Mouse (Mus musculus) embryonic facial prominence, embryonic 15.5 days (tissue): Measurements from ENCODE around the gene Supt5. TPM values are rescaled to one million over a fixed set of nuclear protein-coding genes. Genes with fewer than 3 reads are reported as not detected.
A peak's percentile ranks its signal among the peaks of the same experiment; 100 is the strongest.

Source experiments
- ATAC-seq: fragments of 200-750 bp; cut with Nextera tagmentation; 2 replicates; pipeline ENCODE4 v1.8.0; 2017; ENCODE audit warnings: low read depth, moderate TSS enrichment; ENCODE audit not compliant: insufficient number of reproducible peaks, low FRiP score, low TSS enrichment
- H3K27ac ChIP-seq: fragments of 300-500 bp; sonication (generic); replicated peaks from 2 replicates; pipeline ENCODE4 v1.5.1; 2015; ENCODE audit warnings: mild to moderate bottlenecking, inconsistent platforms
- H3K27me3 ChIP-seq: fragments of 300-500 bp; sonication (generic); 2 replicates; pipeline ENCODE4 v1.6.1; 2015; ENCODE audit warnings: inconsistent platforms
- H3K36me3 ChIP-seq: fragments of 300-500 bp; sonication (generic); 2 replicates; pipeline ENCODE4 v1.6.1; 2015; ENCODE audit warnings: mild to moderate bottlenecking, inconsistent platforms
- H3K4me1 ChIP-seq: fragments of 300-500 bp; sonication (generic); 2 replicates; pipeline ENCODE4 v1.6.1; 2015; ENCODE audit warnings: inconsistent platforms
- H3K4me2 ChIP-seq: fragments of 300-500 bp; sonication (generic); replicated peaks from 2 replicates; pipeline ENCODE4 v1.6.1; 2015; ENCODE audit warnings: mild to moderate bottlenecking, inconsistent platforms
- H3K4me3 ChIP-seq: fragments of 300-500 bp; sonication (generic); replicated peaks from 2 replicates; pipeline ENCODE4 v1.5.1; 2015; ENCODE audit warnings: mild to moderate bottlenecking, inconsistent platforms
- H3K9ac ChIP-seq: fragments of 300-500 bp; sonication (generic); 2 replicates; pipeline ENCODE4 v1.6.1; 2015; ENCODE audit warnings: inconsistent platforms
- H3K9me3 ChIP-seq: fragments of 300-500 bp; sonication (generic); replicated peaks from 2 replicates; pipeline ENCODE4 v1.6.1; 2016; ENCODE audit warnings: inconsistent platforms
- WGBS: fragments of 180-500 bp; shearing (Covaris S2); methylation state at CpG from one replicate; pipeline ENCODE4 v1.1.7; 2015; 5-methylcytosine and 5-hydroxymethylcytosine counted together
- polyA plus RNA-seq: library from polyadenylated mRNA; unstranded; fragments of >200 nt; fragmentation: Nextera tagmentation; extraction: Ambion mirVana; gene quantifications from 2 replicates; pipeline ENCODE4 v1.2.1, GENCODE M21; 2015

Gene Supt5
- polyA plus RNA-seq, 1 experiment from 2014 or later: 98.8 TPM

DNA sequence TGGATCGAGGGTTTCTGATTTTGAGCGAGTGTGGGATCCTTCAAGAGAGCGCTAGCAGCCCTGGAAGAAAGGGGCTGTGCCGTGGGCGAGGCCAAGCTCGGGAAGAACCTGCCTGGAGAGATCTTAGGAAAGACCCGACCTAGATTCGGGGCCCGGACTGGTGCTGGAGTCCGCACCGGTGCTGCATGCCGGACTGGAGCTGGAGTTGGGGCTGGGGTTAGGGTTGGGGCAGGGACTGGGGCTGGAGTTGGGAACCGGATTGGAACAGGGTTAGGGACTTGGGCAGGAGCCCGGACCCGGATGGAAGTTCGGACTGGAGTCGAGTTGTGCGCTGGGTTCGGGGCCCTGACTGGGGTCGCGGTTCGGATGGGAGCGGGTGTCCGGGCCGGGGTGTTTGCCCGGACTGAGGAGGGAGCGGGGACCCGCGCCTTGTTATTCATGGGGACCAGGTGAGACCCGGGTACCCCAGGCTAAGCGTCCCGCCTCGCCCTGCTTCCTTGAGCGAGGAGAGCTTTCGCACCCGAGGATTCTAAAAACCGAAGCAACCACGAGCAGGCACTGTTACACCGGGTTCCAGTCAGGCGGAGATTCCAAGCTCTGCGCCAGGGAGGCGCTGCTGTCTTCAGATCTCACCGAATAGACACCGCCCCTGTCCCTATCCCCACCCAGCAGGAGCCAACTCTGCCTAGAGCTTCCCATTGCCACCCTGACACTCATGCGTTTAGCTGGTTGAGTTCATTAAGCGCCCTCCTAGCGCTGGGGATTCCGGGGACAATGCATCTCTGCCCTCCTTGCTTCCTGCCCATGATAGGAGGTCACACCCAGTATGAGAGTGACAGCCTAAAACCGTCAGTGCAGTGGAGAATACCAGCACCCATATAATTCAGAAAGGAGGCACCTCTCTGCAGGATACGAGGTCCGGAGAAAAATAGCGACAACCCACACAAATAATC, 47.6 kb downstream of the Supt5 start, which contains the start of gene Selenov:
TSS of gene Selenov (minus strand) at position 549 of the 953 bp plus-strand sequence.
- Histone ChIP-seq H3K36me3 (no peaks in the 10 kb centered on the region), H3K4me1 (peaks cover 16% of the 10 kb centered on the region), H3K9ac (no peak within 1 kb of the TSS), H3K4me3 (peak within 1 kb of the TSS; percentile 22), H3K27ac (no peak within 1 kb of the TSS), H3K27me3 (peaks cover 87% of the 10 kb centered on the region), H3K9me3 (no peaks in the 10 kb centered on the region), H3K4me2 (peak within 1 kb of the TSS; percentile 49)
- under 1% methylated on average over 52 of the region's 52 CpGs for WGBS
- no peak for ATAC-seq

DNA sequence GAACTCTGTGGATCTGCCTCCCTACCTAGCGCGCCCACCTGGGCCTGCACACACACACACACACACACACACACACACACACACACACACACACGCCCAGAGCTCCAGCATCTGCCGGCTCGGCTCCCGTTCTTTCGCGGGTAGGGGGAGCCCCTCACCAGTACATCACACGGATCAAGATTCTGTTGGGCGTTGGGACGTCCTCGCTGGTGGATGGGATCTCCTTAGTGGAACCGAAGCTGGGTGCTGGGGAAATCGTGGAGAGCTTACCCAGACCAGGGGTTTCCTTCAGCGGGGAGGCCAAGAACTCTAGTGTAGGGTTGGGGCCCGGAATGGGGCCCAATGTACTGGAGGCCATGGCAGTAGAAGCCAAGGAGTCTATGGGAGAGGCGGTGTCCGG, 48.4 kb downstream of the Supt5 start:
- H3K4me1 ChIP-seq: peaks cover 16% of the 10 kb centered on the region
- ATAC-seq: no peak
- WGBS: under 1% methylated on average over 18 of the region's 18 CpGs
- H3K27me3 ChIP-seq: peaks cover 82% of the 10 kb centered on the region
- H3K36me3 ChIP-seq: no peaks in the 10 kb centered on the region
- H3K4me3 ChIP-seq: peak overlapping the region; percentile 22
- H3K27ac ChIP-seq: no peak overlapping the region
- H3K4me2 ChIP-seq: peak overlapping the region; percentile 49
- no peak overlapping the region for H3K9ac ChIP-seq
- H3K9me3 ChIP-seq: no peaks in the 10 kb centered on the region

DNA sequence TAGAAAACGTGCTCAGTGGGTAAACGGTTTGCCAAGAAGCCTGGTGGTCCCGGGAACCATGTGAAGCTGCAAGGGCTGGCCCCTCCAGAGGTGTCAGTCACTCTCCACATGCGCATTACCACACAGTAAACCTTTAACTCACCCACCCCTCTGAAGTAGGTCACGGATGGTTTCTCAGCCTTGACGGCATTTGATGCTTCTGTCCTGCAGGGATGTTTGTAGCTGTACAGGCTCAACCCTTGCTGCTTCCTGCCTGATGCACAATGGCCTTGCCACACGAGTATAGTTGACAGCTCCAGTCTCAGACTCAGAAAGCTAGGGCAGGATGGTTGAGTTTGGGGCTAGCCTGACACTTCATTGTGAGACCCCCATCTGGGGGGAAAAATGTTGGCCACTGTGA, 57.9 kb downstream of the Supt5 start:
- no peak overlapping the region for H3K4me2 ChIP-seq
- H3K9me3 ChIP-seq: no peaks in the 10 kb centered on the region
- 75% methylated on average over 7 of the region's 7 CpGs for WGBS
- ATAC-seq: no peak
- no peak overlapping the region for H3K4me3 ChIP-seq
- H3K36me3 ChIP-seq: no peaks in the 10 kb centered on the region
- no peak overlapping the region for H3K27ac ChIP-seq
- peaks cover 10% of the 10 kb centered on the region for H3K4me1 ChIP-seq
- no peaks in the 10 kb centered on the region for H3K27me3 ChIP-seq
- H3K9ac ChIP-seq: no peak overlapping the region

DNA sequence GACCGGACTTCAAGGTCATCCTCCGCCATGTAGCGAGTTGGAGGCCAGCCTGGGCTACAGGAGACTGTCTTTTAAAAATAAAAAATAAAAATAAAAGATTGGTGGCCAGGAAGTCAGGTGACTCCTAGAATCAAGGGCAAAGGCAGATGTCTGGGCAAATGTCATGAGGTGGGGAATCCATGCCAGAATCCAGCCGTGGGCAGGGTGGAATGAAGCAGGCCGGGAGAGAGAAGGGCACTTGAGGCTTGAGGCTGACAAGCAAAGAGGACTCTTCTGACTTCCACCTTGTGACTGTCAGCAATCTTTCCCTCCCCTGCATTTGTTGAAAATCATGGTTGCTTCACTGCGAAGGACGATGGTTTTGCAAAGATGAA, 60.3 kb downstream of the Supt5 start:
- ATAC-seq: no peak
- no peaks in the 10 kb centered on the region for H3K36me3 ChIP-seq
- peak overlapping the region; percentile 80 for H3K9ac ChIP-seq
- H3K4me3 ChIP-seq: peak overlapping the region; percentile 76
- peak overlapping the region; percentile 91 for H3K4me2 ChIP-seq
- no peaks in the 10 kb centered on the region for H3K9me3 ChIP-seq
- no peak overlapping the region for H3K27ac ChIP-seq
- WGBS: 86% methylated on average over 7 of the region's 7 CpGs
- peaks cover 10% of the 10 kb centered on the region for H3K4me1 ChIP-seq
- no peaks in the 10 kb centered on the region for H3K27me3 ChIP-seq

DNA sequence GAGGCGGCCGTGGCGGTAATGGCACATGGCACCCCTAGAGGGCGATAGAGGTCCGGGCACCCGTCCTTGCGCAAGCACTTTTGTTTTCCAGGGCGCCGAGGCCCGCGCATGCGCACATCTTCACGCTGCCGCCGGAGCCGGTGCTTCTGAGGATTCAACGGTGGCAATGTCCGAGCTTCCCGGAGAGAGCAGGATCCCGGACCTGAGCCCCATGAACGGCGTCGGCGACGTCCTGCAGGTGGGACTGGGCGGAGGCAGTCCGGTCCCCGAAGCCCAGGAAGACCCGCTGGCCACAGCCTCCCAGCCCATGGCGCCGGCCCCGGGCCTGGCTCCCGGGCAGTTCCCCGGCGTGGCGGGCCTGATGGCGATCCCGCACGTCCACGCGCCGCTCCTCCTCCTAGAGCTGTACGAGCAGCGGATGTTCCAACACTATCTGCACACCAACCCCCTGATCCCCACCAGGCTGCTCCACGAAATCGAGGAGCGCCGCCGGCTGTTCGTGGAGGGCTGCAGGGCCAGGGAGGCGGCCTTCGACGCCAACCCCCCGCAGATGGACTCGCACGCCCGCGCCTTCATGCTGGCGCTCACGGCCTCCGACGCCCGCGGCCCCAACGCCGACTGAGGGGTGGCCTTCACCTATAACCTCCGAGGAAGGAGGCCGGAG, 60.8 kb downstream of the Supt5 start, which contains the start of gene Eid2b:
TSS of gene Eid2b (plus strand) at position 125 of the 664 bp plus-strand sequence.
- 4% methylated on average over 68 of the region's 68 CpGs for WGBS
- no peaks in the 10 kb centered on the region for H3K27me3 ChIP-seq
- peaks cover 2% of the 10 kb centered on the region; the same call in 1 of the 2 replicates for H3K36me3 ChIP-seq
- H3K9ac ChIP-seq: peak within 1 kb of the TSS; percentile 80
- ATAC-seq: peak; percentile 53; the same call in 1 of the 2 replicates
- no peaks in the 10 kb centered on the region for H3K9me3 ChIP-seq
- H3K4me2 ChIP-seq: peak within 1 kb of the TSS; percentile 91
- peak within 1 kb of the TSS; percentile 66; the same call in 1 of the 2 replicates for H3K27ac ChIP-seq
- H3K4me1 ChIP-seq: peaks cover 10% of the 10 kb centered on the region
- H3K4me3 ChIP-seq: peak within 1 kb of the TSS; percentile 76

DNA sequence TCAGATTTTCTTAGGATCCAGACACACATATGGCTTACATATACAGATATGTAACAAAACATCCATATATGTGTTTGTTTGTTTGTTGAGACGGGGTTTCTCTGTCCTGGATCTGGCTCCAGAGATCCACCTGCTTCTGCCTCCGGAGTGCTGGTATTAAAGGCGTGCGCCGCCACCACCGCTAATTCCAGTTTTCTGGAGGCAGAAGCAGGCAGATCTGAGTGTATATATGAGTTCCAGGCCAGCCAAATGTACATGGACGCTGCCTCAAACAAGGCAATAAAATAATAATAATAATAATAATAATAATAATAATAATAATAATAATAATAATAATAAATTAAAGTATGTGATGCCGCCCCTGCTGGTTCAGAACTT, 61.3 kb downstream of the Supt5 start:
- no peak overlapping the region for H3K9ac ChIP-seq
- no peaks in the 10 kb centered on the region for H3K9me3 ChIP-seq
- peaks cover 8% of the 10 kb centered on the region; the same call in 1 of the 2 replicates for H3K36me3 ChIP-seq
- ATAC-seq: no peak
- peak overlapping the region; percentile 76; the same call in 1 of the 2 replicates for H3K4me3 ChIP-seq
- H3K4me1 ChIP-seq: peaks cover 10% of the 10 kb centered on the region
- H3K4me2 ChIP-seq: no peak overlapping the region
- WGBS: 63% methylated on average over 8 of the region's 8 CpGs
- no peak overlapping the region for H3K27ac ChIP-seq
- no peaks in the 10 kb centered on the region for H3K27me3 ChIP-seq

DNA sequence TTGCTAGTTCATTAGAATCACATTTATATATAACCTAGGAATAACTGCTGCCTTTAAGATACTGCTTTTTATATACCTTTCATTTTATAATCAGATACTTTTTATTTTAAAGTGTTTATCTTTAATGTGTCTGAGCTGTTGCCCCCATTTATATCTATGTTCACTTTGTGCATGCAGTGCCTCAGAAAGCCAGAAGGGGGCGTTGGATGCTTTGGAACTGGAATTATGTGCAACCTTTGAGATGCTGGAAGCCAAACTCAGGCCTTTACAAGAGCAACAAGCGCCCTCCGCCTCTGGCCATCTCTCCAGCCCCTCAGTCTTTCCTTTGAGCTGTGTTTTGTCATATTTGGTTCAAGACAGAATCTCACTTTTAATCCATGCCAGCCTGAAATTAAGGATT, 66.8 kb downstream of the Supt5 start:
- no peak for ATAC-seq
- H3K9ac ChIP-seq: no peak overlapping the region
- H3K36me3 ChIP-seq: peaks cover 19% of the 10 kb centered on the region
- H3K4me3 ChIP-seq: no peak overlapping the region
- peaks cover 11% of the 10 kb centered on the region for H3K4me1 ChIP-seq
- no peak overlapping the region for H3K4me2 ChIP-seq
- H3K27me3 ChIP-seq: no peaks in the 10 kb centered on the region
- no peak overlapping the region for H3K27ac ChIP-seq
- 67% methylated on average over 3 of the region's 3 CpGs for WGBS
- H3K9me3 ChIP-seq: no peaks in the 10 kb centered on the region

DNA sequence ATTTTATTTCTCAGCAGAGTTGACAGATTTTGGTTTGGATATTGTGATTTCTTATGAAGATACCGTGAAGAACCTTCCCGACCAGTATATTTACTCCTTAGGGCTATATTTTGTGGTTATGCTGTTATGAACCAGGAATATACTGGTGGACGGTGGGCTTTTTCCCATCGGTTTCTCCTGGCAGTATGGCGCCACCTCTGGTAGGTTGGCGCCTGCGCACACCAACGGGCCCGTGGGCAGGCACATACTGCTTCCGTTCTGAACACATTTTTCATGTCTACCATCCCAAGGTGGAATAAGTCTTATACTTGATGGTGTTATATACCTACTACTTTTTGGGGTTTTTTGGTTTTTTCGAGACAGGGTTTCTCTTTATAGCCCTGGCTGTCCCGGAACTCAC, 69.2 kb downstream of the Supt5 start:
- H3K4me1 ChIP-seq: peaks cover 11% of the 10 kb centered on the region
- no peak for ATAC-seq
- WGBS: 95% methylated on average over 12 of the region's 12 CpGs
- H3K9me3 ChIP-seq: no peaks in the 10 kb centered on the region
- H3K27ac ChIP-seq: no peak overlapping the region
- no peak overlapping the region for H3K4me3 ChIP-seq
- H3K36me3 ChIP-seq: peaks cover 19% of the 10 kb centered on the region
- H3K9ac ChIP-seq: no peak overlapping the region
- H3K27me3 ChIP-seq: no peaks in the 10 kb centered on the region
- no peak overlapping the region for H3K4me2 ChIP-seq

DNA sequence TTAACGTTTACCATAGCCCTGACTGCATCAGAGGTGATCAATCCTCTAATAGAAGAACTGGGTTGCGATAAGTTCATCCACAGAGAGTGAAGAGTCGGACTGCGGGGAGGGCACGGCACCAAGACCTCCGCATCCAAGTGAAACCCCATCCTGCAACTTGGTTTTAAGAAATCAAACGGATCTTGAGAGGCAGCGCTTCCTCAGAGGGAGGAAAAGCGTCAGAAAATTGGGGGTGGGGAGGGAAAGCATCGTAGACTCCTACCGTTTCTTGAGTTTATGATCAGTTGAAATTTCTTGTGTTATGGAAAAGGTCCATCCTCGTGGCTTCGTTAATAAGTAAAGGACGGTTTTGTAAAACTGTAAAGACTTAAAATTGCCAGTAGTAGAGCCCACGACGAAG, 70.0 kb downstream of the Supt5 start:
- peak overlapping the region; percentile 90 for H3K4me3 ChIP-seq
- no peaks in the 10 kb centered on the region for H3K9me3 ChIP-seq
- H3K9ac ChIP-seq: peak overlapping the region; percentile 93
- H3K27me3 ChIP-seq: no peaks in the 10 kb centered on the region
- peaks cover 19% of the 10 kb centered on the region for H3K36me3 ChIP-seq
- 22% methylated on average over 16 of the region's 16 CpGs for WGBS
- H3K4me1 ChIP-seq: peaks cover 11% of the 10 kb centered on the region
- H3K27ac ChIP-seq: peak overlapping the region; percentile 87
- peak overlapping the region; percentile 71 for H3K4me2 ChIP-seq
- no peak for ATAC-seq

DNA sequence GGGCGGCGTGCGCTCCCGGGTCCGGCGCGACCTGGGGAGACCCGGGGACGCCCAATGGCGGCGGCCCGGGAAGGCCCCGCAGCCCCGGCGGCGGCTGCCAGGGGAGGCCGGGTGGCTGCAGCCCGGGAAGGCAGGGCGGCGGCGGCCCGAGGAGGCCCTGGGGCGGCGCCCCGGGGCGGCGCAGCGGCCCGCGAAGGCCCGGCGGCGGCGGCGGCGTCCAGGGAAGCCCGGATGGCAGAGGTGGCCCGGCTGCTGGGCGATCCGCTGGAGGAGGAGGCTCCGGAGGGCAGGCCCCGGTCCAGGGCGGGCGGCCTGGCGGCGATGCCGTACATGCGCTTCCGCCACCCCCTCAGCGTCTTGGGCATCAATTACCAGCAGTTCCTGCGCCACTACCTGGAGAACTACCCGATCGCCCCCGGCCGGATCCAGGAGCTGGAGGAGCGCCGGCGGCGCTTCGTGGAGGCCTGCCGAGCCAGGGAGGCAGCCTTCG, 70.5 kb downstream of the Supt5 start:
- under 1% methylated on average over 61 of the region's 62 CpGs for WGBS
- H3K27ac ChIP-seq: peak overlapping the region; percentile 87
- no peaks in the 10 kb centered on the region for H3K9me3 ChIP-seq
- H3K9ac ChIP-seq: peak overlapping the region; percentile 93
- peaks cover 11% of the 10 kb centered on the region for H3K4me1 ChIP-seq
- H3K4me3 ChIP-seq: peak overlapping the region; percentile 90
- ATAC-seq: peak; percentile 61
- H3K4me2 ChIP-seq: peak overlapping the region; percentile 71
- H3K27me3 ChIP-seq: no peaks in the 10 kb centered on the region
- peaks cover 19% of the 10 kb centered on the region for H3K36me3 ChIP-seq
